In the genomic region with DNA sequence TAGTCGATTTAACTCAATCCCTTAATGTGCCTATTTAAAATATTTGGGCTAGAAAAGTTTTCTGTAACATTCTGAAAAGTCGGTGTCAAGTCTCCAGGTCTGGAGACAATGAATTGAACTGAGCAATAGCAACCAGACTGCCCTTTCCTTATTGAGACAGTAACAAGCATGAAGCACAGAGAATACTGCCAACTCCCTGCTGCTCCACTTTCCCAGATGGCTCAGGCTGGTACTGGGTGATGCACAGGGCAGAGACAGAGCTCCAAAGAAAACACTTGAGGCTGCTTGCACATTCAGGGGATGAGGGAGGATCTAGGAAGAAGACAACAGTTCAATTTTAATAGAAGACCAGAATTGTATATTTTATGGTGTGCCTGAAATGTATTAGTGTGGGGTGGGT, we compare ENCODE assay signal across 17 mouse cellular contexts.
DNase-seq lines count a peak whose midpoint lies in the region; ATAC-seq and TF ChIP-seq lines count a peak whose summit lies in the region.
"Had no signal": no experiment of that assay in that cellular context is flagged by ENCODE, and none has a peak within 500 bp of the region (broad histone marks: within the 10 kb centered on the region; RNA-seq: fewer than 3 reads in every experiment).

No protein-coding gene starts in this region.

- DNase-seq in left cerebral cortex, postnatal 4 days: peak; percentile 57
- DNase-seq in left cerebral cortex, adult 11 months (ENCODE audit: low spot score): no peak
- peak; percentile 10 to 41 for DNase-seq in cerebellum, adult 2 months
- DNase-seq in hindbrain, embryonic 10.5 days (ENCODE audit: low spot score): peak; percentile 16
- DNase-seq in ovary, postnatal 36 days (ENCODE audit: low spot score): no peak
- DNase-seq in retina, postnatal 1 day: no peak
- no peak for DNase-seq in ovary, postnatal 10 days (ENCODE audit: low spot score)
- DNase-seq: adrenal gland, adult 8-10 months; gastrocnemius, postnatal 10 days; kidney, postnatal 10 days; right cerebral cortex, postnatal 4 days had no signal

- intact Hi-C loops in left cerebral cortex, postnatal 4 days (cut with DNase I): no loop called here

- H3K4me1 ChIP-seq in cerebellum, adult 2 months (ENCODE audit: control insufficient read depth, insufficient read depth, low read length): no peaks in the 10 kb centered on the region
- H3K4me1 ChIP-seq in hindbrain, embryonic 10.5 days (replicated peaks): 0 out of 2 replicates have a peak, but pooled peaks cover 3% of the 10 kb centered on the region
- no peaks in the 10 kb centered on the region for H3K4me1 ChIP-seq in neural tube, embryonic 12.5 days
- H3K4me1 ChIP-seq: heart, embryonic 15.5 days; stomach, embryonic 15.5 days had no signal

- H3K9me3 ChIP-seq in hindbrain, embryonic 10.5 days: no peaks in the 10 kb centered on the region
- no peaks in the 10 kb centered on the region for H3K9me3 ChIP-seq in neural tube, embryonic 12.5 days
- H3K9me3 ChIP-seq: heart, embryonic 15.5 days; stomach, embryonic 15.5 days had no signal

- H3K27ac ChIP-seq in cerebellum, adult 2 months (ENCODE audit: insufficient read depth, low read length): no peak overlapping the region
- H3K27ac ChIP-seq in hindbrain, embryonic 10.5 days: no peak overlapping the region
- no peak overlapping the region for H3K27ac ChIP-seq in neural tube, embryonic 12.5 days
- H3K27ac ChIP-seq: heart, embryonic 15.5 days; liver, embryonic 14.5 days; macrophage; stomach, embryonic 15.5 days had no signal

- TF ChIP-seq POLR2A in cerebellum, adult 2 months (IDR thresholded peaks at IDR 0.05; ENCODE audit: borderline replicate concordance, insufficient read depth, low read length): no peak

- no peak for TF ChIP-seq CTCF in cerebellum, adult 2 months (IDR thresholded peaks at IDR 0.05; ENCODE audit: borderline replicate concordance, insufficient read depth, low read depth, low read length)

- no peak overlapping the region for H3K4me3 ChIP-seq in cerebellum, adult 2 months (replicated peaks; ENCODE audit: insufficient read depth, low read depth, low read length)
- H3K4me3 ChIP-seq in hindbrain, embryonic 10.5 days: no peak overlapping the region
- no peak overlapping the region for H3K4me3 ChIP-seq in neural tube, embryonic 12.5 days
- H3K4me3 ChIP-seq: heart, embryonic 15.5 days; stomach, embryonic 15.5 days had no signal

- no peak overlapping the region for H3K4me2 ChIP-seq in neural tube, embryonic 12.5 days (replicated peaks)
- H3K4me2 ChIP-seq: heart, embryonic 15.5 days; stomach, embryonic 15.5 days had no signal

- 10% methylated on average over 2 of the region's 2 CpGs for WGBS in cerebellum, adult 2 months
- 41% methylated on average over 2 of the region's 2 CpGs for WGBS in hindbrain, embryonic 10.5 days
- 30% methylated on average over 2 of the region's 2 CpGs for WGBS in neural tube, embryonic 12.5 days

- H3K27me3 ChIP-seq in cerebellum, adult 2 months (ENCODE audit: control insufficient read depth, insufficient read depth, low read length): no peaks in the 10 kb centered on the region
- no peaks in the 10 kb centered on the region for H3K27me3 ChIP-seq in hindbrain, embryonic 10.5 days (ENCODE audit: insufficient read depth, poor library complexity, severe bottlenecking)
- H3K27me3 ChIP-seq in neural tube, embryonic 12.5 days (replicated peaks): no peaks in the 10 kb centered on the region
- H3K27me3 ChIP-seq: heart, embryonic 15.5 days; stomach, embryonic 15.5 days had no signal

- no peak overlapping the region for H3K9ac ChIP-seq in neural tube, embryonic 12.5 days
- H3K9ac ChIP-seq: heart, embryonic 15.5 days; liver, embryonic 14.5 days; stomach, embryonic 15.5 days had no signal

- ATAC-seq in neural tube, embryonic 12.5 days (ENCODE audit: low FRiP score, low read depth): peak; percentile 90
- ATAC-seq: Patski had no signal

- no peaks in the 10 kb centered on the region for H3K36me3 ChIP-seq in hindbrain, embryonic 10.5 days
- H3K36me3 ChIP-seq in neural tube, embryonic 12.5 days: no peaks in the 10 kb centered on the region
- H3K36me3 ChIP-seq: heart, embryonic 15.5 days; stomach, embryonic 15.5 days had no signal

Comparison
In these comparisons a context has a peak if more than half of its experiments do, and no peak if none do; other contexts are left out.
1. DNase-seq: peak in left cerebral cortex, postnatal 4 days (single experiment), cerebellum, adult 2 months (2 of 2) and hindbrain, embryonic 10.5 days (single experiment); none in left cerebral cortex, adult 11 months (single experiment), ovary, postnatal 36 days (single experiment), retina, postnatal 1 day (single experiment) and ovary, postnatal 10 days (single experiment).